Mouse (Mus musculus) liver, adult 2 months (tissue): Measurements from ENCODE around the gene Nsd2. TPM values are rescaled to one million over a fixed set of nuclear protein-coding genes. Genes with fewer than 3 reads are reported as not detected.

Source experiments
- DNase-seq: peaks from one replicate; pipeline ENCODE4 v3.0.0-alpha.2; 2011; ENCODE audit warnings: low read depth, low spot score; ENCODE audit errors: extremely low read depth
- H3K27ac ChIP-seq: fragments of 200-500 bp; replicated peaks from 2 replicates; pipeline ENCODE4 v1.5.1; 2012; ENCODE audit warnings: low read depth, mild to moderate bottlenecking, control low read depth, inconsistent platforms, low read length; ENCODE audit not compliant: insufficient read depth
- H3K27me3 ChIP-seq: fragments of 200-500 bp; 2 replicates; pipeline ENCODE4 v1.6.1; 2012; ENCODE audit warnings: mild to moderate bottlenecking, moderate library complexity, low read length, inconsistent platforms; ENCODE audit not compliant: control insufficient read depth, insufficient read depth
- H3K36me3 ChIP-seq: fragments of 200-500 bp; 2 replicates; pipeline ENCODE4 v1.6.1; 2012; ENCODE audit warnings: low read length, inconsistent platforms; ENCODE audit not compliant: control insufficient read depth, insufficient read depth
- H3K4me1 ChIP-seq: fragments of 200-500 bp; 2 replicates; pipeline ENCODE4 v1.6.1; 2011; ENCODE audit warnings: low read length; ENCODE audit not compliant: control insufficient read depth, insufficient read depth
- H3K4me3 ChIP-seq: fragments of 200-500 bp; 2 replicates; pipeline ENCODE4 v1.5.1; 2011; ENCODE audit warnings: low read depth, mild to moderate bottlenecking, control low read depth, low read length, moderate library complexity; ENCODE audit not compliant: insufficient read depth
- H3K79me2 ChIP-seq: fragments of 200-500 bp; 2 replicates; pipeline ENCODE4 v1.6.1; 2012; ENCODE audit warnings: inconsistent platforms, mild to moderate bottlenecking, low read length, moderate library complexity; ENCODE audit not compliant: control insufficient read depth, insufficient read depth
- H3K9ac ChIP-seq: fragments of 200-500 bp; 2 replicates; pipeline ENCODE4 v1.6.1; 2012; ENCODE audit warnings: low read depth, mild to moderate bottlenecking, control low read depth, inconsistent platforms, low read length
- CTCF ChIP-seq: fragments of 200-500 bp; IDR thresholded peaks from 2 replicates; pipeline ENCODE4 v1.5.1; 2011; ENCODE audit warnings: low read depth, low read length, control low read depth
- POLR2A ChIP-seq: fragments of 200-500 bp; IDR thresholded peaks from 2 replicates; pipeline ENCODE4 v1.6.1; 2011; ENCODE audit warnings: low read length, control low read depth; ENCODE audit not compliant: insufficient read depth; ENCODE audit errors: extremely low read depth
- WGBS: fragments of 180-500 bp; shearing (Covaris S2); methylation state at CpG from one replicate; pipeline ENCODE4 v1.1.7; 2018; 5-methylcytosine and 5-hydroxymethylcytosine counted together
- polyA plus RNA-seq: library from polyadenylated mRNA; depleted of rRNA; stranded (reverse); fragments of >200 nt; gene quantifications from 2 replicates; pipeline ENCODE4 v1.2.3, GENCODE M21; 2012
- total RNA-seq: library from RNA; depleted of rRNA; stranded (reverse); fragments of >200 nt; gene quantifications from 2 replicates; pipeline ENCODE4 v1.2.3, GENCODE M21; 2014

The Nsd2 gene
- total and polyA plus RNA-seq, 2 experiments, result 2.6 to 9.3 TPM

GRCm38 (mm10) chr5:33853086-33853485 is 32.6 kb downstream of the Nsd2 start:
- H3K4me1 ChIP-seq, result no peaks in the 10 kb centered on the region
- peaks cover 22% of the 10 kb centered on the region for H3K36me3 ChIP-seq
- no peak overlapping the region for H3K9ac ChIP-seq
- DNase-seq, result no peak
- H3K27me3 ChIP-seq, result no peaks in the 10 kb centered on the region
- H3K27ac ChIP-seq, result no peak overlapping the region
- no peaks in the 10 kb centered on the region; the same call in 1 of the 2 replicates for H3K79me2 ChIP-seq
- WGBS, result 100% methylated on average over 1 of the region's 1 CpGs
- no peak overlapping the region for H3K4me3 ChIP-seq
- no peak; the same call in 1 of the 2 replicates for TF ChIP-seq CTCF
- TF ChIP-seq POLR2A, result no peak

GRCm38 (mm10) chr5:33854019-33854418 is 33.5 kb downstream of the Nsd2 start:
- H3K9ac ChIP-seq, result no peak overlapping the region
- no peaks in the 10 kb centered on the region; the same call in 1 of the 2 replicates for H3K79me2 ChIP-seq
- peaks cover 22% of the 10 kb centered on the region for H3K36me3 ChIP-seq
- no peaks in the 10 kb centered on the region for H3K4me1 ChIP-seq
- H3K4me3 ChIP-seq, result no peak overlapping the region
- TF ChIP-seq POLR2A (no peak), CTCF (peak; percentile 44)
- 83% methylated on average over 2 of the region's 2 CpGs for whole genome bisulfite sequencing
- H3K27me3 ChIP-seq, result no peaks in the 10 kb centered on the region
- peak; percentile 51 for DNase-seq
- H3K27ac ChIP-seq, result no peak overlapping the region

GRCm38 (mm10) chr5:33857693-33858092 is 37.2 kb downstream of the Nsd2 start:
- no peak for DNase-seq
- Histone ChIP-seq H3K27me3 (no peaks in the 10 kb centered on the region), H3K36me3 (peaks cover 37% of the 10 kb centered on the region), H3K4me1 (no peaks in the 10 kb centered on the region), H3K79me2 (no peaks in the 10 kb centered on the region), H3K4me3 (no peak overlapping the region), H3K27ac (no peak overlapping the region), H3K9ac (no peak overlapping the region)
- TF ChIP-seq CTCF, result no peak
- no peak for TF ChIP-seq POLR2A

- DNase-seq, result no peak
- H3K36me3 ChIP-seq, result peaks cover 23% of the 10 kb centered on the region
- H3K4me1 ChIP-seq, result no peaks in the 10 kb centered on the region
- TF ChIP-seq CTCF (no peak), POLR2A (no peak)
- H3K79me2 ChIP-seq, result no peaks in the 10 kb centered on the region
- H3K27ac ChIP-seq, result no peak overlapping the region
- no peaks in the 10 kb centered on the region for H3K27me3 ChIP-seq
- 96% methylated on average over 1 of the region's 1 CpGs for WGBS
- H3K9ac ChIP-seq, result no peak overlapping the region
- no peak overlapping the region for H3K4me3 ChIP-seq
These were observed 54.9 kb downstream of the Nsd2 start for GRCm38 (mm10) chr5:33875472-33875871.

GRCm38 (mm10) chr5:33881118-33881517 is 60.6 kb downstream of the Nsd2 start:
- no peak overlapping the region for H3K4me3 ChIP-seq
- 92% methylated on average over 4 of the region's 4 CpGs for WGBS

GRCm38 (mm10) chr5:33893406-33893805 is 72.9 kb downstream of the Nsd2 start:
- no peak overlapping the region for H3K9ac ChIP-seq
- no peak for DNase-seq
- no peak overlapping the region for H3K27ac ChIP-seq
- no peaks in the 10 kb centered on the region for H3K27me3 ChIP-seq
- 94% methylated on average over 6 of the region's 6 CpGs for WGBS
- peaks cover 45% of the 10 kb centered on the region for H3K36me3 ChIP-seq
- H3K4me3 ChIP-seq, result no peak overlapping the region
- H3K4me1 ChIP-seq, result no peaks in the 10 kb centered on the region
- H3K79me2 ChIP-seq, result no peaks in the 10 kb centered on the region
- TF ChIP-seq CTCF (no peak), POLR2A (no peak)

More at GRCm38 (mm10) chr5:33881118-33881517, 60.6 kb downstream of the Nsd2 start:
- peaks cover 43% of the 10 kb centered on the region for H3K36me3 ChIP-seq
- no peak for TF ChIP-seq POLR2A
- TF ChIP-seq CTCF, result no peak
- no peak overlapping the region for H3K9ac ChIP-seq
- DNase-seq, result no peak
- H3K79me2 ChIP-seq, result no peaks in the 10 kb centered on the region
- no peaks in the 10 kb centered on the region for H3K27me3 ChIP-seq
- no peak overlapping the region for H3K27ac ChIP-seq
- no peaks in the 10 kb centered on the region for H3K4me1 ChIP-seq
